Mouse (Mus musculus) liver, embryonic 12.5 days (tissue): ENCODE measurements around the gene Esrrg. TPM values are rescaled to one million over a fixed set of nuclear protein-coding genes. Genes with fewer than 3 reads are reported as not detected.

Experiments
- ATAC-seq: fragments of 200-750 bp; cut with Nextera tagmentation; 2 replicates; pipeline ENCODE4 v1.8.0; 2017; ENCODE audit warnings: moderate number of reproducible peaks, mild to moderate bottlenecking, moderate library complexity
- H3K27ac ChIP-seq: fragments of 300-500 bp; sonication (generic); 2 replicates; pipeline ENCODE4 v1.5.1; 2016; ENCODE audit warnings: mild to moderate bottlenecking
- H3K27me3 ChIP-seq: fragments of 300-500 bp; sonication (generic); replicated peaks from 2 replicates; pipeline ENCODE4 v1.6.1; 2016; ENCODE audit warnings: mild to moderate bottlenecking, moderate library complexity
- H3K36me3 ChIP-seq: fragments of 300-500 bp; sonication (generic); 2 replicates; pipeline ENCODE4 v1.6.1; 2016; ENCODE audit warnings: mild to moderate bottlenecking, moderate library complexity
- H3K4me1 ChIP-seq: fragments of 300-500 bp; sonication (generic); 2 replicates; pipeline ENCODE4 v1.6.1; 2016
- H3K4me2 ChIP-seq: fragments of 300-500 bp; sonication (generic); 2 replicates; pipeline ENCODE4 v1.6.1; 2016; ENCODE audit warnings: mild to moderate bottlenecking, moderate library complexity
- H3K4me3 ChIP-seq: fragments of 300-500 bp; sonication (generic); 2 replicates; pipeline ENCODE4 v1.5.1; 2016; ENCODE audit warnings: mild to moderate bottlenecking, moderate library complexity
- H3K9ac ChIP-seq: fragments of 300-500 bp; sonication (generic); 2 replicates; pipeline ENCODE4 v1.6.1; 2016; ENCODE audit warnings: mild to moderate bottlenecking, moderate library complexity
- H3K9me3 ChIP-seq: fragments of 300-500 bp; sonication (generic); replicated peaks from 2 replicates; pipeline ENCODE4 v1.6.1; 2016; ENCODE audit warnings: mild to moderate bottlenecking, moderate library complexity
- WGBS: fragments of 180-500 bp; shearing (Covaris S2); methylation state at CpG from one replicate; pipeline ENCODE4 v1.1.7; 2016; ENCODE audit not compliant: insufficient replicate concordance; 5-methylcytosine and 5-hydroxymethylcytosine counted together
- polyA plus RNA-seq: library from polyadenylated mRNA; unstranded; fragments of >200 nt; fragmentation: Nextera tagmentation; extraction: Ambion mirVana; gene quantifications from 2 replicates; pipeline ENCODE4 v1.2.1, GENCODE M21; 2016

The Esrrg gene
- polyA plus RNA-seq, 1 experiment from 2014 or later = 0.25 TPM

DNA sequence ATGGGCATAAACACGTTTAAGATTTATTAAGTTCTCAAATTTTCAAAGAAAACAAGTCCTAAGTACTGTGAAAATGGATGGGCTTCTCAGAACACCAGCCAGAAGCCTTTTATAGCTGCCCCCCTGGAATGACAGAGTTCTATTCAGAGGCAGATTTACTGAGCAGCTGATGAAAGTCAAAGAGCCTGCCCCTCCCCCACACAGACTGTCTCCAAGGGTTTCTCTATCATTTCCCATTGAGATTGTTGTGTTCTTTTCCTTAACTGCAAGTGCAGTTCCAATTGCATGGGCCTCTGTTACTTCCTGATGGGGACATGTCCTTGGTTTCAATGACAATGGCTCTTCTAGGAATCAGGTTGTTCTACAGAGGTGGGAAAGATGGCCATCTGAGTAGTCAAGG lies 116.1 kb downstream of the Esrrg start:
- H3K27me3 ChIP-seq = no peaks in the 10 kb centered on the region
- no peak overlapping the region for H3K4me3 ChIP-seq
- H3K4me1 ChIP-seq = no peaks in the 10 kb centered on the region
- H3K9ac ChIP-seq = no peak overlapping the region
- H3K9me3 ChIP-seq = no peaks in the 10 kb centered on the region
- no peaks in the 10 kb centered on the region for H3K36me3 ChIP-seq
- no peak overlapping the region for H3K27ac ChIP-seq
- H3K4me2 ChIP-seq = no peak overlapping the region
- ATAC-seq = no peak
- 20% methylated on average over 1 of the region's 1 CpGs for WGBS

DNA sequence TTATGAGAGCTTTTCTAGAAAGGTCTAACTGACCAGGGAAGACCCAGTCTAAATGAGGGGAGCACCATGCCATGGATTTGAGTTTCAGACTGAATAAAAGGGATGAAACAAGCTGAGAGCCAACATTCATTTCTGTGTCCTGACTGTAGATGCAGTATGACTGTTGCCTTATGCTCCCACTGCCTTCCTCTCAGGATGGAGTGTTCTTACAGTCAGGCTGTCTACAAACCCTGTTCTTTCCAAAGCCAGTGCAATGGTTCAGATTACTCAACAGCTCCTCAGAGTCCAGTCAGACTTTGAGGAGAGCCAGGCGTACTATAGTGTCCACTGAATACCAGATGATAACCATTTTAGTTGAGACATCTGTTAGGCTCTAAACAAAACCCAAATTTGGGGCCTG lies 116.8 kb downstream of the Esrrg start:
- H3K9me3 ChIP-seq = no peaks in the 10 kb centered on the region
- no peak overlapping the region for H3K9ac ChIP-seq
- no peaks in the 10 kb centered on the region for H3K36me3 ChIP-seq
- H3K27me3 ChIP-seq = no peaks in the 10 kb centered on the region
- H3K27ac ChIP-seq = no peak overlapping the region
- WGBS = 61% methylated on average over 1 of the region's 1 CpGs
- no peak overlapping the region for H3K4me2 ChIP-seq
- no peak for ATAC-seq
- no peak overlapping the region for H3K4me3 ChIP-seq
- no peaks in the 10 kb centered on the region for H3K4me1 ChIP-seq

GRCm38 (mm10) chr1:187731171-187731570 lies 122.6 kb downstream of the Esrrg start:
- Histone ChIP-seq H3K9me3 (no peaks in the 10 kb centered on the region), H3K27me3 (no peaks in the 10 kb centered on the region), H3K27ac (no peak overlapping the region), H3K4me1 (no peaks in the 10 kb centered on the region), H3K9ac (no peak overlapping the region), H3K4me3 (no peak overlapping the region), H3K4me2 (no peak overlapping the region), H3K36me3 (no peaks in the 10 kb centered on the region)
- WGBS = 49% methylated on average over 4 of the region's 4 CpGs
- ATAC-seq = no peak

DNA sequence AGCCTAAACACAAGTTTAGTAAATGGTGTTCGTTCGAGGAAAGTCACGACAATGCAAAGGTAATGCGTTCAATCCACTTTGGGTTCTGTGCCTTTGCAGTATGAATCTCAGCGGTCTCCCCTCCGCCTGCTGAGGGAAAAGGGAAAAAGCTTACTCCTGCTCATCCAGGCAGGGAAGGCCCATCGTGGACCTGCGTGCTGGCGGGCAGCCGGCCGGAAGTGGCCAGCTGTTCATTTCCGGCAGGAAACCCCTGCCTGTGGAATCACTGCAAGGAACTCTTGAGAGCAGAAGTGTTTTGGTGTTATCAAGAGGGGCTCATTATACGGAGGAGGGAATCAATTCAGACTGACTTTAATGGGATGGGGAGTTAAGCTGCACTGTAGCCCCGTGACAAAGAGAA lies 127.9 kb downstream of the Esrrg start:
- H3K4me3 ChIP-seq = no peak overlapping the region
- no peak overlapping the region for H3K27ac ChIP-seq
- no peaks in the 10 kb centered on the region for H3K4me1 ChIP-seq
- ATAC-seq = no peak
- no peaks in the 10 kb centered on the region for H3K36me3 ChIP-seq
- no peaks in the 10 kb centered on the region for H3K27me3 ChIP-seq
- H3K4me2 ChIP-seq = no peak overlapping the region
- 41% methylated on average over 14 of the region's 14 CpGs for WGBS
- H3K9me3 ChIP-seq = no peaks in the 10 kb centered on the region
- H3K9ac ChIP-seq = no peak overlapping the region

DNA sequence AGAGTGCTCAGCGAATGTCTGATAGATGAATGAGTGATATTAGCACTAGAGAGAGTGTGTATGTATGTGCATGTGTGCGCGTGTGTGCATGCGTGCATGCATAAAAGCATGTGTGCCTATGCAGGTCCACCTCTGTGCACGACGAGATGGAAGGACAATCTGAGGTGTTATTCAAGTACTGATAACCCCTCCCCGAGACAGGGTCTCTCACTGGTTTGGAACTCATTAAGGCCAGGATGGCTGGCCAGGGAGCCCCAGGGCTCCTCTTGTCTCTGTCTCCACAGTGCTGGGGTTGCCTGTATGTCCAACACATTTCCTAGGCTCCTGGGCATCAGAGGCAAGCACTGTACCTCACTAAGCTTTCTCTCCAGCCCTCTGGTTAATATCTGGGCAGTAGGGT lies 128.7 kb downstream of the Esrrg start:
- Histone ChIP-seq H3K27me3 (no peaks in the 10 kb centered on the region), H3K4me3 (no peak overlapping the region), H3K9me3 (no peaks in the 10 kb centered on the region), H3K36me3 (no peaks in the 10 kb centered on the region), H3K4me2 (no peak overlapping the region), H3K27ac (no peak overlapping the region), H3K9ac (no peak overlapping the region), H3K4me1 (no peaks in the 10 kb centered on the region)
- no peak for ATAC-seq
- WGBS = 73% methylated on average over 7 of the region's 7 CpGs

GRCm38 (mm10) chr1:187740531-187740930 lies 131.9 kb downstream of the Esrrg start:
- Histone ChIP-seq H3K9ac (no peak overlapping the region), H3K27ac (no peak overlapping the region), H3K4me1 (no peaks in the 10 kb centered on the region), H3K9me3 (0 out of 2 replicates have a peak, but pooled peaks cover under 1% of the 10 kb centered on the region), H3K36me3 (no peaks in the 10 kb centered on the region), H3K27me3 (no peaks in the 10 kb centered on the region), H3K4me2 (no peak overlapping the region), H3K4me3 (no peak overlapping the region)
- ATAC-seq = no peak
- WGBS = 77% methylated on average over 12 of the region's 12 CpGs

DNA sequence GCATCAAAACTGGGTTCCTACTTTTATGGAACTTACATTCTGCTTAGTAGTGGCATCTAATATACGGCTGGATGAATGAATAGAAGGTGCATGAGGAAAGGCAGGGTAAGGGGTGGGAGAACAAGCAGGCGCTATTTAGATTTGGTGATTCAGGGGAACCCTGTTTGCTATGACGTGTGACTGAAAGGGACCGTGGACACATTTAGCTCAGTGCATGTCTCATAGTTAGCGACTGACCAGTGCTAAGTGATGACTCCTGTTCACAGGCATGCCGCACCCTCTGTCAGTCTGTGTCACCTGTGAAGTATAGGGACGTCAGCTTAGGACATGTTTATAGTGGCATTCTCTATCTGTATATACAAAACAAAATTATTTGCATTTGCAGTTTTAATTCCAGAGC lies 132.7 kb downstream of the Esrrg start:
- H3K9ac ChIP-seq = no peak overlapping the region
- 0 out of 2 replicates have a peak, but pooled peaks cover 3% of the 10 kb centered on the region for H3K9me3 ChIP-seq
- no peak overlapping the region for H3K4me2 ChIP-seq
- 71% methylated on average over 7 of the region's 7 CpGs for WGBS
- no peak for ATAC-seq
- no peaks in the 10 kb centered on the region for H3K27me3 ChIP-seq
- no peak overlapping the region for H3K27ac ChIP-seq
- no peak overlapping the region for H3K4me3 ChIP-seq
- H3K4me1 ChIP-seq = no peaks in the 10 kb centered on the region
- no peaks in the 10 kb centered on the region for H3K36me3 ChIP-seq

DNA sequence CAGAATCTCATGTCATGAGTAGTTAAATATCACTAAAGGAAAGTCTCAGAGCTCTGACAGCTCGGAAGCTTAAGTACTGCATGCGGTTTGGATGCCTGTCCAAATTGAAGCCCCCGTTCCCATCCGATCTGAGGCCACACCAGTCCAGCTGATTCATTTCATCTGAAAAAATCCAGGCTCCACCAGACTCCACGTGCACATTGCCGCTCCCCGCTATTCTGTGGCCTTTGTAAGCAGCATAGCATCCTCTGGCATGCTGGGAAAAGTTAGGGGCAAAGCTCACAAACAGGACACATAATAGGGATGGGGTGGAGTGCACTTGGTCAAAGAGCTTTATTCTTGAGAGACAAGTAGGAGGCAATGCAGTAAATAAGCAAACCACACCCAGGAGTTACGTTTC lies 133.5 kb downstream of the Esrrg start:
- Histone ChIP-seq H3K27ac (no peak overlapping the region), H3K4me1 (no peaks in the 10 kb centered on the region), H3K27me3 (no peaks in the 10 kb centered on the region), H3K36me3 (no peaks in the 10 kb centered on the region), H3K4me3 (no peak overlapping the region), H3K9me3 (0 out of 2 replicates have a peak, but pooled peaks cover 3% of the 10 kb centered on the region), H3K9ac (no peak overlapping the region), H3K4me2 (no peak overlapping the region)
- WGBS = 67% methylated on average over 8 of the region's 8 CpGs
- no peak for ATAC-seq

- Histone ChIP-seq H3K9me3 (0 out of 2 replicates have a peak, but pooled peaks cover 3% of the 10 kb centered on the region), H3K4me3 (no peak overlapping the region), H3K27me3 (no peaks in the 10 kb centered on the region), H3K4me1 (no peaks in the 10 kb centered on the region), H3K9ac (no peak overlapping the region), H3K36me3 (no peaks in the 10 kb centered on the region), H3K27ac (no peak overlapping the region), H3K4me2 (no peak overlapping the region)
- 73% methylated on average over 3 of the region's 3 CpGs for WGBS
- no peak for ATAC-seq
Measured at GRCm38 (mm10) chr1:187749294-187749693, 140.7 kb downstream of the Esrrg start.

- H3K36me3 ChIP-seq = no peaks in the 10 kb centered on the region
- WGBS = 48% methylated on average over 5 of the region's 5 CpGs
- no peak for ATAC-seq
- H3K9ac ChIP-seq = no peak overlapping the region
- H3K27me3 ChIP-seq = no peaks in the 10 kb centered on the region
- 0 out of 2 replicates have a peak, but pooled peaks cover 3% of the 10 kb centered on the region for H3K9me3 ChIP-seq
- H3K27ac ChIP-seq = no peak overlapping the region
- H3K4me3 ChIP-seq = no peak overlapping the region
- no peaks in the 10 kb centered on the region for H3K4me1 ChIP-seq
- H3K4me2 ChIP-seq = no peak overlapping the region
Measured at GRCm38 (mm10) chr1:187749931-187750330, 141.3 kb downstream of the Esrrg start.

GRCm38 (mm10) chr1:187755528-187755927 lies 146.9 kb downstream of the Esrrg start:
- Histone ChIP-seq H3K4me1 (no peaks in the 10 kb centered on the region), H3K9ac (no peak overlapping the region), H3K4me2 (no peak overlapping the region), H3K27ac (no peak overlapping the region), H3K27me3 (no peaks in the 10 kb centered on the region), H3K36me3 (no peaks in the 10 kb centered on the region), H3K4me3 (no peak overlapping the region), H3K9me3 (no peaks in the 10 kb centered on the region)
- 93% methylated on average over 13 of the region's 13 CpGs for WGBS
- ATAC-seq = no peak

GRCm38 (mm10) chr1:187757981-187758380 lies 149.4 kb downstream of the Esrrg start:
- Histone ChIP-seq H3K4me3 (no peak overlapping the region), H3K27ac (no peak overlapping the region), H3K27me3 (no peaks in the 10 kb centered on the region), H3K4me1 (no peaks in the 10 kb centered on the region), H3K9me3 (no peaks in the 10 kb centered on the region), H3K36me3 (no peaks in the 10 kb centered on the region), H3K9ac (no peak overlapping the region), H3K4me2 (no peak overlapping the region)
- ATAC-seq = no peak
- WGBS = 72% methylated on average over 1 of the region's 1 CpGs

- H3K27me3 ChIP-seq = no peaks in the 10 kb centered on the region
- H3K36me3 ChIP-seq = no peaks in the 10 kb centered on the region
- no peak overlapping the region for H3K4me3 ChIP-seq
- WGBS = 70% methylated on average over 3 of the region's 3 CpGs
- no peak overlapping the region for H3K27ac ChIP-seq
- H3K9me3 ChIP-seq = no peaks in the 10 kb centered on the region
- no peak for ATAC-seq
- H3K9ac ChIP-seq = no peak overlapping the region
- no peak overlapping the region for H3K4me2 ChIP-seq
- no peaks in the 10 kb centered on the region for H3K4me1 ChIP-seq
Measured at GRCm38 (mm10) chr1:187758546-187758945, 150.0 kb downstream of the Esrrg start.
